Mouse (Mus musculus): ENCODE measurements at regions not wholly inside any gene's neighbourhood (a gene's known extent, or its start where the extent isn't known, plus 50 kb on each side); places are given as distances from the start of the nearest gene placed in this dataset.

DNA sequence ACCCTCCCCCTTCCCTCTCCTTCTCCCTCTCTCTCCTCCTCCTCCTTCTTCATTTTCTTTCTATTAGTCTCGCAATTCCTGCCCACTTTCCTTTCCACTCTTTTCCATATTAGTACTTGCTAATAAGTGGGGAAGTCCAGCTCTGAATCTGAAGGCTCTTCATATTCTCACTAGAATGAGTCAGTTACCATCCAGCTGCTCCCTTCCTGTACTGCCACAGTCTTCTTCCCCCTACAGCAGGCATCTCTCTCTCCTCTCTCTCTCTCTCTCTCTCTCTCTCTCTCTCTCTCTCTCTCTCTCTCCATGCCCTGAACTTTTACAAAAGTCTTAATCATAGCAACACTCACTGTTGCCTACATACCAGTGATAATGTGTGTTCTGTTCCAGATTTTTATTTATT, 226.6 kb upstream of the Pter start:
- DNase-seq: no peak

DNA sequence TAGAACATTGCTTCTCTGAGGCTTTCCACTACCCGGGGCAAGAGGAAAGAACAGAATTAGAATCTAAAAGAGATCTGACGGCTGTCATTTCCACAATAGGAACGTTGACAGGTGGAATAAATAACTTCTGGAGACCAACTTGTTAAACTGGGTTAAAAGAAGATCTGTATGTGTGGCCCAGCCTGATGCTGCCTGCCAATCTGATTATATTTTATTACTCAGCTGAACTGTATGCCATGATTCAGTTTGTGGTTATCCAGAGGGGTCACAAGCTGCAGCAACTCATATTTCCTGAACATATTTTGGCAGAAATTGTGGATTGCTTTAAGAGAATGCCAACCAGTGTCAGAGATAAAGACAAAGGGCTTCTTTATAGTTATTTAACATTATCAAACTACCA, 224.5 kb upstream of the Pter start:
- DNase-seq: no peak

DNA sequence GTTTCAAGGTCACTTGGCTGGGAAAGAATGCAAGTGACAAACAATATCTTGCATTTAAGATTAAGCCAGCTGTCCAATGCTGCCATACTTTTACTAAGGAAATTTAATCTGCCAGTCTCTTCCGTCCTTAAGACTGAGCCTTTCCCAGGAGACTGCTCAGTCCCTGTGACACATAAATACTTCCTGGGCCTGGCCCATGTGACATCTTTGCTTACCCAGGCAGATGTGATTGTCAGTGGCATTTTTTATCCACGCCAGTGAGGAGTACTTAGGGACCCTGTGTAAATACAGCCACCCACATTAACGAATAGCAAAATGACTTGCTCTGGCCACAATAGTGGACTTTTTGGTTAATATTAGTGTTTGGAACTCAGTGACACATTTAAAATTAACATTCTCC, 216.3 kb upstream of the Pter start:
- DNase-seq: no peak

GRCm38 (mm10) chr2:12709156-12709923, 214.5 kb upstream of the Pter start:
- peak; percentile 11 to 43 for DNase-seq

GRCm38 (mm10) chr2:12709924-12710240, 214.0 kb upstream of the Pter start:
- no peak for DNase-seq

DNA sequence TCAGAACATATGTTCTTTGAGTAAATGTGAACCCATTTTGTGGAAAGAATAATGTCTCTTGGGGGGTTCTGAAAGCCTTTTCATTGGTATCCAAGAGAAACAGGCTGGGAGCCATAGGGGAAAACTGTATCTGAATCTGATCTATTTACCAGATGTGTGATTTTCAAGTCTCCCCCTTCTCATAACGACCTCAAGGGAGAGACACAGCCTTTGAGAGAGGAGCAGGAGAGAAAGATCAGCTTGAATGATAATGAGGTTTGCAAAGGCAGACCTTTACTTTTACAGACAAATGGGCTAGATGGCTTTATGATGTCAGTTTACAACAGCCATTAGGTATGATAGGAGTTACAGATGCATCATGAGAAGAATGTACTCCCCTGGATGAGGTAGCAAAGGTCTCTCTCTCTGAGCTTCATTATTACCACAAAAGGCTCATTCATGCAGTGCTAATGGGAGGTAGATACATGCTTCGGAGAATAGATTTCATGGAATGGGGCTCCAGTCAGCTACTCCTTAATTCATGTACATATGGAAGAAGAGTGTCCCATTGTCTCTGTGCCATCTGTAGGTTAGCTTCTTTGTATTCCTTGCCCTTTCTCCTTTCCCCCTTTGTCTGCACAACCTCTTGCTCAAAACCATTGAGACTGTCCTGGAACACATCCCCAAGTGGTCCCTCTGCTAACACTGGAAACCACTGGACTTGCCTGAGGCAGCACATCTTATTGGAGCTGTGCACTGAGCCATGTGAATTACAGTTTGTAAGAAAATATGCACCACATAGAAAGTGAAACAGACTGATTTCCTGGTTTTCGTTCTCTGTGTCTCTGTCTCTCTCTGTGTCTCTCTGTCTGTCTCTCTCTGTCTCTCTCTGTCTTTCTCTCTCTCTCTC, 207.5 kb upstream of the Pter start:
- DNase-seq: no peak

- DNase-seq: no peak
These were observed 194.6 kb upstream of the Pter start for GRCm38 (mm10) chr2:12729251-12729650.

DNA sequence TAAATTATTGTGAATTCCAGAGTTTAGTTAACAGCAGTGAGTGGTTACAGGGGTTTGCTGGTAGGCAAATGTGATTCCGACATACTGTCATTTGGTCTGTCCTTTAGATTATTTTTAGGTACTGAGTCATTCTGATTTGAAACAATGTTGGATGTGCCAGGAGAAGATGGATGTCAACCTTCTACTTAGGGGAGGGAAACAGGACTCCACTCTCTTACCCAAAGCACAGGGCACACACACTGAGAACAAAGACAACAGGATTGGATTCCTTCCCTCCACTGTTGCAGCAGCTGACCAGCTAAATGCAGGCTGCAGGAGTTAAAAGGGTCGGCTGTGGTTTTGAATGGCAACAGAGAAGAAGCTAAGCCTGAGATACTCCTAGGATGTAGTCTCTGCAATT, 186.7 kb upstream of the Pter start:
- no peak for DNase-seq

- DNase-seq: no peak
These were observed 177.0 kb upstream of the Pter start for GRCm38 (mm10) chr2:12746856-12747255.

GRCm38 (mm10) chr2:12758816-12759215, 165.0 kb upstream of the Pter start:
- no peak for DNase-seq

DNA sequence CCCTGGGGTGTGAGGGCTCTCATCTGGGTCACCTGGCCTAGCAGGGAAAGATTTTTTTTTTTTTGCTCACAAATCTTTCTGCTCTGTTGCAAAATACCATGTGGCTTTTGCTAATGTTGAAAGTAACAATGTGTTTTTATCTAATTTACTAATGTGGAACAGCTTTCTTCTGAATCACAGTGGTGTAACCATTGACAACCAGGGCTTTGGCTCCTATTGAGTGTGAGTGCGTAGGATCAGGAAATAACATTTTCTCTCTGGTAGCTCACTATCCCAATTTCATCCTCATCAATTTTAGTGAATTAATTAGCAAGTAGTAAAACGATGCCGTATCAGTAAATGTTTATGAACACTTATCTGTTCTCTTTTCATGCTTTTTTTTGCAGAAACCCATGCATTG, 163.9 kb upstream of the Pter start:
- DNase-seq: no peak

GRCm38 (mm10) chr2:12761461-12761860, 162.4 kb upstream of the Pter start:
- DNase-seq: no peak

- DNase-seq: no peak
These were observed 159.3 kb upstream of the Pter start for GRCm38 (mm10) chr2:12764510-12764909.

DNA sequence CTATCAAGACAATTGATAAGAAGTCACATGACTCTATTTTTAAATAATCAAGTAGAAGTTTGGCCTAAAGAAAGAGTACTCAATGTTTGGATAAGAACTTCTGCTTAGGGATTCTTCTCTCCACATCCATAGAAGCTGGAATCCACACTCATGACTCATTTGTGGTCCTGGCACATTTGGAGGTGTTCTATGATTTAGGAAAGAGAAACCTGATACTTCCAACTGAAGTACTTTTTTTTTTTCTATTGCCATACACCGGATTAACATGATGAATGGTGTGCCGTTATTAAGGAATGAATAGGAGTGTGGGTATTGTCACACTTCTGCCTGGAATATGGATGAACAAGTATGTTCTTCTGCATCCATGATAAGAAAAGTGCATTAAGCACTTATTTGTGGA, 158.5 kb upstream of the Pter start:
- DNase-seq: no peak

DNA sequence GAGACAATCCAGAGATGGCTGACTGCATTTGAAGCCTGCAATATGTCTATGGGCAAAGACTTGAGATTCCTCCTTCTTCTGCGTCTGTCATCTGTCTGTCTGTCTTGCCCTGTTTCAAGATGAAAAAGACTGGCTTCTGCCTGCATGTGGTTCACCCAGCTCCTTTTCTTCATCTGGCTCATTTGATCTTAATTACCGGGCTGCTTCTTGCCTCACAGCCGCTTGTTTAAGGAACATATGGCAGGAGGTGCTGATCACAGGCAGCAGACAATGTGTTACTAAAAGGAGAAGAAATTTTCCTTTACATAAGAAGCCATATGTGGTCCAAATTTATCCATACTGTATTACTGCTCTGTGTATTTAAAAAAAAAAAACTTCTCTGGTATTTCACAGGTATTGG, 147.0 kb upstream of the Pter start:
- DNase-seq: no peak

DNA sequence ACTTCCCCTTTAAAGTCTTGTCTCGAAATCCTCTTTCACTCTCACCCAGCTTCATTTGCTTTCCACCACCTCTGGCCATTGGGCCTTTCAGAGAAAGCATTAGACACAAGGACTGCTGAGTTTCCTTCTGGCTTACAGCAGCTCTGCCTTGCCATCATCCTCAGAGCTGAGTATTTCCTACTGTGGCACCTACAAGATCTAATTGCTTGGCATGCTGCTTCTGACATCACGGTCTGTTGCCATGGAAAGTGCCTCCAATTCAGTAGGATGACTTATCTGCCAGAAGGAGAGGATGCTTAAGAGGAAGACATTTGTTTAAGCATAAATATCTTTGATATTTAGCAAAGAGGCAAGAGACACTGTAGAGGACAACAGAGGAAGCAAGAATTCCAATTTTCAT, 146.1 kb upstream of the Pter start:
- DNase-seq: no peak

GRCm38 (mm10) chr2:12792596-12792995, 131.2 kb upstream of the Pter start:
- DNase-seq: no peak

- DNase-seq: no peak
These were observed 126.1 kb upstream of the Pter start for GRCm38 (mm10) chr2:12797615-12798169.

DNA sequence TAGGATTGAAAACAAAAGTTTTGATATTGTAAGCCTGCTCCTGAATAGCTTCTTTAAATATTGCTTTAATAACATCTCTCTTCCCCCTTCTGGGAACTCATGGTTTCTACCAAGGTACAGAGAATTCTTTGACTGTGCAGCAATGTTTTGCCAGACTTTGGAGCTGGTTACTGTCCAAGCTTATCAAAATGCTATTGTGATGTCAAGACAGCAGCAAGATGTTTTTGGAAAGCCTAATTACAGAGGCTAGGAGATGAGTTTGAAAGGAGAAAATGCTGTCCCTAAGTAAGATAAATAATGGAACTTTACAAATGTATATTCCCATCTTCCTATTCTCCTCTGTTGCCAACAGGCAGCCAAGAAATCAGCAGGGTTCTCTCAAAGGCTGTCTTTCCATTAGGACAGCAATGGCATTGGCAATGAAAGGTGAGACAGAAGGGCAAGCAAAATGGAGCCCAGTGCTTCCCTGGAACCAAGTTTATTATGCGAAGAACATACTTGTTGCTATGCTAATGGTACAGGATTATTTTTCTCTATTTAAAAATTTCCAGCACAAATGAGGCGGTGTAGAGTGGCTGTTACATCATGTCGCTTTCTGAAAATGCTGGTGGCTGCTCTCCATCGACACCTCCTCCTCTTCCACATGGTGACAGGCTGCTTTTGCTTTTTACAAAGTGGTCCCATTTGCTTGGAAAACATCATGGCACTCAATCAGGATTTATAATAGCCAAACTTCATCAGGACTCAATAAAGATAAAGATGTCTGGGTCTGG, 124.5 kb upstream of the Pter start:
- no peak for DNase-seq

GRCm38 (mm10) chr2:12802667-12803066, 121.2 kb upstream of the Pter start:
- no peak for DNase-seq

DNA sequence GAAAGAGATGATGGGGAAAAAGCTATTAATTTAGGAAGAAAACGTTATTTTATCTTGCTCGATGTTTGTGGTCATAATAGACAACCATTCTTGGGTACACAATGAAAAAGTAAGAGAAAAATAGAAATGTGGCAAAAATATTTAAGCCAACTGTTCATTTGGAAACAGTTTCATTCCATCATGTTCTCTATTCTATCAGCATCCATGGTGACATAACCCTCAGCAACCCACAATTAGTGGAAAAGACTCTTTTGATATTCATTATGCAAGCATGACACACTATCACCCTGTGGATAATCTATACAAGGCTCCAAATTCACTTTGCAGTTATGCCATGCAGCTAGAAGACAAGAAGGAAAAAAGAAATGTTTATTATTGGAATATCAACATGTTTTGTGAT, 118.7 kb upstream of the Pter start:
- DNase-seq: no peak

DNA sequence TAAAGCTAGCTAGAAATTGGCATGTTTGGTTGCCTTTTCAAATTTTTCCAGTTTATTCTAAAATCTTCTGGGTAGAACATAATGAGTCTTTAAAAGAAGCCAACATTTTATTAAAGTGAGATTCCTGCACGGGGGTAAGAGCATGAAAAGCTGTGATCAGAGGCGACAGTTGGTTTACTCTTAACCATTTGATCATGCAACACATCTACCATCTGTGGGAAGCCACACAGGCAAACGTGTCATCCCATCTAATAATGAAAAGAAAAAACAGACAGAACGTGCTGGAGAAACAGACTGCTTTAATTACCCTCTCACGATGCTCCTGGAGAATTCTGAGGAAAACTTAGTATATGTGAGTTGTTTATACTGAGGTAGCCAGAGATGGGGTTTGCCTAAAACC, 115.4 kb upstream of the Pter start:
- DNase-seq: no peak

DNA sequence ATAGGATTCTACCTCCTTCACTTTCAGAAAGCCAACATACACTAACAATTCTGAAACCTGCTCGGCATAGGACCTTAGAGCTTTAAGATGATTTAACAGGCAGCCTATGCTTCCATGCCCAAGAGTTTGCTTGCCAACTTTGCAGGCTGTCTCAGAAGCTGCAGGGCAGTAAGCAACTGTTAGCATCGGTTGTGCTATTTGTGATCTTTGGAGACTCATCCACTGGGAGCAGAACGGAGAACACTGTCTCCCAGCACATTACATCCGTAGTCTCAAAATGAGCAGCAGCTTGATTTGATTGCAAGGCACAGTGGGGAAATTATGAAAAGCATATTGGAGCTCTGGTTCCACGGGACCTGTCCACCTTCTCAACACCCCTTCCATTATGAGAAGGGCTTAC, 108.5 kb upstream of the Pter start:
- DNase-seq: no peak
